Mouse (Mus musculus) heart, adult 2 months (tissue): ENCODE measurements at regions not wholly inside any gene's neighbourhood (a gene's known extent, or its start where the extent isn't known, plus 50 kb on each side); places are given as distances from the start of the nearest gene placed in this dataset.

Experiments
- CTCF ChIP-seq: fragments of 200-600 bp; IDR thresholded peaks from 2 replicates; pipeline ENCODE4 v1.8.1; 2022; ENCODE audit warnings: antibody characterized with exemption, mild to moderate bottlenecking, moderate library complexity
- EP300 ChIP-seq: fragments of 200-500 bp; IDR thresholded peaks from 2 replicates; pipeline ENCODE4 v1.6.1; 2011; ENCODE audit warnings: low read depth, low read length, control low read depth; ENCODE audit not compliant: insufficient read depth
- POLR2A ChIP-seq: fragments of 200-500 bp; IDR thresholded peaks from 2 replicates; pipeline ENCODE4 v1.6.1; 2011; ENCODE audit warnings: mild to moderate bottlenecking, low read depth, low read length, control low read depth; ENCODE audit not compliant: insufficient read depth

DNA sequence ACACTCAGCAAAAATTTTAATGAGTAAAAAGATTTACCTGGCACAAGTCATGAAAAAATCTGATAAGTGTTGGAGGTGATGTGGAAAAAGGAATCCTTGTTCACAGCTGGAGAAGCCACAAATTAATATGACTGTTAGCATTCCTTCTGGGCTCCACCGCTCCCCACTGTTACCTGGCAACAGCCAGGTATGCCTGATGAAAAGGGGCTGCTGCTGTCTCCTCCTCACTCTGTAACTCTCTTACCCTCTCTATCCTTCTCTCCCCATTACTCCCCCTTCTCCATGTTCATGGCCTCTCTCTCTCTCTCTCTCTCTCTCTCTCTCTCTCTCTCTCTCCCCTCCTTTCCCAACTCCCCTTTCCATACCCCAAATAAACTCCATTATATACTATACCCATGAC, 169.6 kb upstream of the Fer start:
- TF ChIP-seq EP300 = no peak
- TF ChIP-seq POLR2A = no peak
- no peak for TF ChIP-seq CTCF
